Mouse (Mus musculus): ENCODE measurements at regions not wholly inside any gene's neighbourhood (a gene's known extent, or its start where the extent isn't known, plus 50 kb on each side); places are given as distances from the start of the nearest gene placed in this dataset.

GRCm38 (mm10) chr2:66961808-66962519 is 177.2 kb upstream of the Scn7a start:
- peak; percentile 1 for DNase-seq (ENCODE audit: low spot score)

- DNase-seq (ENCODE audit: low spot score): no peak
These were observed 156.5 kb upstream of the Scn7a start for GRCm38 (mm10) chr2:66941188-66941587.

- DNase-seq (ENCODE audit: low spot score): no peak
These were observed 113.3 kb upstream of the Scn7a start for GRCm38 (mm10) chr2:66898032-66898431.

- DNase-seq (ENCODE audit: low spot score): no peak
These were observed 82.9 kb upstream of the Scn7a start for GRCm38 (mm10) chr2:66867457-66868216.
